Mouse (Mus musculus): Measurements from ENCODE around the gene Tctex1d1. TPM values are rescaled to one million over a fixed set of nuclear protein-coding genes. Genes with fewer than 3 reads are reported as not detected.

Tctex1d1 gene
- polyA plus RNA-seq (2015; fragmentation: Nextera tagmentation; extraction: Ambion mirVana), result 1.6 and 2.6 TPM in 2 replicates

DNA sequence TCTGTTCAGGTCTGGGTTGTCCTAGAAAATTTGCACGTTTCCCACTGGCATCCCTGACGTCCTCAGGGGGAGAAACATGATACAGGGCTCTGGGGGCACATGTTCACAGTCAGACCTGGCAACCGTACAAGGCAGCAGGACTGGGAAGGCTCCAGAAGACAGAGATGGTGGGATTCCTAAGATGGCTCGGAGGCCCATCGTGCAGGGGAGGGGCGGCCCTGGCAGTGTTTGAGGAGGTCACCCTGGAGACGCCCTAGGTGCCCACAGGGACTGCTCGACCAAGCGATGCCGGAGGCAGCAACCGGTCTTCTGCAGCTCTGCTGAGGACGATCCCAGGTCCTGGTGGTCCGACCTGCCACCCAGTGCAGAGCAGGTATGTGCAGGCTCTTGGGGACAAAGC lies at the start of gene Tctex1d1:
Gene Tctex1d1 (plus strand): TSS at position 167 of the 400 bp plus-strand sequence.
- H3K9me3 ChIP-seq, result no peaks in the 10 kb centered on the region
- H3K36me3 ChIP-seq, result no peaks in the 10 kb centered on the region
- peaks cover 10% of the 10 kb centered on the region for H3K4me1 ChIP-seq (replicated peaks)
- H3K27me3 ChIP-seq, result no peaks in the 10 kb centered on the region
- peak; percentile 74 for ATAC-seq (ENCODE audit: low FRiP score, low read depth)
- WGBS, result under 1% methylated on average over 13 of the region's 13 CpGs
- peak within 1 kb of the TSS; percentile 28 for H3K9ac ChIP-seq
- H3K4me3 ChIP-seq, result peak within 1 kb of the TSS; percentile 30
- peak within 1 kb of the TSS; percentile 72 for H3K4me2 ChIP-seq
- H3K27ac ChIP-seq (replicated peaks), result no peak within 1 kb of the TSS

DNA sequence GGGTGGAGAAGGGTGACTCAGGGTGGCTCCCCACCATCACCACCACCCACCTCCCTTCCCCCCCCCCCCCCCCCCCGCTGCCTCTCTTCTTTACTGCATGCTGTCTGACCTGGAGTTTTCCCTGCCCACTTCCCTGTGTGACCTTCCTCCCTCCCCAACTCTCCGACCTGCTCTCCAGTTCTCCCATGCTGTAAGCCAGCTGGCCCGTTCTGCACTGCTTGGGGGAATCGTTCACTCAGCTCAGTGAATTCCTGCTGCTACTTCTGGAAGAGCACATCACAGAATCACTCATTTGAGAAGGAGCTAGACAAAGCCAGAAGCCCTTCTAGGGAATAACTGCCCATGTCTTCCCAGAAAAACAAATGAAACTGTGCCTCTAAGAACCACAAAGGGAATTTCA lies 48.9 kb upstream of the Tctex1d1 start:
- WGBS, result 38% methylated on average over 3 of the region's 4 CpGs
- H3K36me3 ChIP-seq, result peaks cover 16% of the 10 kb centered on the region
- no peak for ATAC-seq (ENCODE audit: low FRiP score, low read depth)

GRCm38 (mm10) chr4:102930679-102931078 lies 47.7 kb upstream of the Tctex1d1 start:
- Histone ChIP-seq H3K27ac (replicated peaks) (no peak overlapping the region), H3K36me3 (peaks cover 24% of the 10 kb centered on the region), H3K9me3 (no peaks in the 10 kb centered on the region), H3K9ac (no peak overlapping the region), H3K4me3 (no peak overlapping the region), H3K4me1 (replicated peaks) (no peaks in the 10 kb centered on the region), H3K4me2 (no peak overlapping the region), H3K27me3 (no peaks in the 10 kb centered on the region)
- 87% methylated on average over 7 of the region's 7 CpGs for WGBS
- no peak for ATAC-seq (ENCODE audit: low FRiP score, low read depth)

More for the DNA sequence above, 48.9 kb upstream of the Tctex1d1 start:
- Histone ChIP-seq H3K27me3 (no peaks in the 10 kb centered on the region), H3K4me1 (replicated peaks) (no peaks in the 10 kb centered on the region), H3K27ac (replicated peaks) (no peak overlapping the region), H3K9me3 (no peaks in the 10 kb centered on the region), H3K4me3 (no peak overlapping the region), H3K4me2 (no peak overlapping the region), H3K9ac (no peak overlapping the region)

DNA sequence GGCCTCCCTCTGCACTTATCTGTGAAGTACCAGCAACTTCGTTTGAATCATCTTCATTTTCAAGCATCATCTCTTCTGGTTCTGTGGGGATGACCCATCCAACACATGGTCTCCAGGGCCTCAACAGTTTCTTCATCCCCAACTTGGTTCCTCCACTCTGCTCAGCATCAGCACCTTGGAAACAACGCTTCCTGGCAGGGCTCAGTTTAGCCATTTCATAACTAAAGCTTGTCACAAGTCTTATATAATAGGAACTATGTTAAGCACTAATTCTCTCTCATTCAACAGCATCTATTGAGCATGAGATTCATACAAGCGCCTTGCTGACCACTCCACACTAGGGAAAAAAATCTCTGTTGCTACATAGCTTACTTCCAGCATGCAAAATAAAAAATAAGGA lies 38.1 kb upstream of the Tctex1d1 start:
- ATAC-seq (ENCODE audit: low FRiP score, low read depth), result no peak
- Histone ChIP-seq H3K4me3 (no peak overlapping the region), H3K4me1 (replicated peaks) (no peaks in the 10 kb centered on the region), H3K9me3 (no peaks in the 10 kb centered on the region), H3K9ac (no peak overlapping the region), H3K27me3 (no peaks in the 10 kb centered on the region), H3K4me2 (no peak overlapping the region), H3K36me3 (peaks cover 22% of the 10 kb centered on the region), H3K27ac (replicated peaks) (no peak overlapping the region)
- 82% methylated on average over 3 of the region's 3 CpGs for WGBS

- no peak for ATAC-seq (ENCODE audit: low FRiP score, low read depth)
- H3K27me3 ChIP-seq, result no peaks in the 10 kb centered on the region
- 92% methylated on average over 4 of the region's 4 CpGs for WGBS
- peaks cover 19% of the 10 kb centered on the region for H3K36me3 ChIP-seq
- no peaks in the 10 kb centered on the region for H3K4me1 ChIP-seq (replicated peaks)
- no peak overlapping the region for H3K9ac ChIP-seq
- H3K4me3 ChIP-seq, result no peak overlapping the region
- no peak overlapping the region for H3K27ac ChIP-seq (replicated peaks)
- H3K4me2 ChIP-seq, result no peak overlapping the region
- H3K9me3 ChIP-seq, result no peaks in the 10 kb centered on the region
These were observed 37.7 kb upstream of the Tctex1d1 start for GRCm38 (mm10) chr4:102940738-102941137.

- WGBS, result 82% methylated on average over 6 of the region's 6 CpGs
These were observed 34.1 kb upstream of the Tctex1d1 start for GRCm38 (mm10) chr4:102944325-102944724.

DNA sequence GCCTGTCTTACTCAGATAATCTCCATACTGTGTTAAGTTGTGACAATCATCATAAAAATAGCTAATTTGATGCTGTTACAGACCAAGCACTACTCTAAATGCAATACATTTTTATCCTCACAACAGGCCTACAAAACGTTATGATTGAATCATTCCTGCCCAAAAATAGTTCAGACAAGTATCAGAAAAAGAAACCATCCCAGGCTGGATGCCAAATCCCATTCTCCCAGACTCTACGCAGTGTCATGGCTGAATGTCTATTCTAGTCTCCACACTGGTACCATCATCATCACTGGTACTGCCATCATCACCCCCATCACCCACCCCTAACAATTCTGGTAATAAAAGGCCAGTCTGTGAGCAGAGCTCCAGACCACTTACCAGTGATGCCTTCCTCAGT lies 25.9 kb upstream of the Tctex1d1 start:
- WGBS, result 81% methylated on average over 2 of the region's 2 CpGs
- Histone ChIP-seq H3K27me3 (no peaks in the 10 kb centered on the region), H3K4me1 (replicated peaks) (no peaks in the 10 kb centered on the region), H3K36me3 (no peaks in the 10 kb centered on the region), H3K4me2 (no peak overlapping the region), H3K9me3 (no peaks in the 10 kb centered on the region), H3K4me3 (no peak overlapping the region), H3K27ac (replicated peaks) (no peak overlapping the region), H3K9ac (no peak overlapping the region)
- no peak for ATAC-seq (ENCODE audit: low FRiP score, low read depth)

More at GRCm38 (mm10) chr4:102944325-102944724, 34.1 kb upstream of the Tctex1d1 start:
- no peak overlapping the region for H3K27ac ChIP-seq (replicated peaks)
- no peak overlapping the region for H3K9ac ChIP-seq
- ATAC-seq (ENCODE audit: low FRiP score, low read depth), result no peak
- H3K4me1 ChIP-seq (replicated peaks), result no peaks in the 10 kb centered on the region
- H3K36me3 ChIP-seq, result peaks cover 4% of the 10 kb centered on the region; the same call in 1 of the 2 replicates
- no peak overlapping the region for H3K4me3 ChIP-seq
- no peaks in the 10 kb centered on the region for H3K27me3 ChIP-seq
- H3K4me2 ChIP-seq, result no peak overlapping the region
- no peaks in the 10 kb centered on the region for H3K9me3 ChIP-seq

- Histone ChIP-seq H3K9me3 (no peaks in the 10 kb centered on the region), H3K4me2 (no peak overlapping the region)
- WGBS, result 77% methylated on average over 17 of the region's 17 CpGs
These were observed 23.0 kb upstream of the Tctex1d1 start for GRCm38 (mm10) chr4:102955294-102955956.

DNA sequence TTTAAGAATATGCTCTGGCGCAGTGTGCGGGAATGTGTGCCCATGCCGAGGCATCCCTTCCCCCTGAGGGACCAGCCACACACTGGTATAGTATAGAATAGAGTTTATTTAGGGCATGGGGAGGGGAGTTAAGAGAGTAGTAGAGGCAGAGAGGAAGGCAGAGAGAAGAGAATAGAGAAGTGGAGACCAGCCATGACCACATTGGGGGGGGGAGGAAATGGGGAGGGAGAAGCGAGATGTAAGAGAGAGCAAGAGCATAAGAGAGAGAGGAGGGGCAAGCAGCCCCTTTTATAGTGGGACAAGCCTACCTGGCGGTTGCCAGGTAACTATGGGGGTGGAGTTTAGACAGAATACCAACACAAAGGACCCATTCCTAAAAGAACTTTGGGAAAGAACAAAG lies 19.0 kb upstream of the Tctex1d1 start:
- no peak for ATAC-seq (ENCODE audit: low FRiP score, low read depth)
- Histone ChIP-seq H3K27ac (replicated peaks) (no peak overlapping the region), H3K9ac (no peak overlapping the region), H3K4me1 (replicated peaks) (no peaks in the 10 kb centered on the region), H3K27me3 (no peaks in the 10 kb centered on the region), H3K36me3 (peaks cover 18% of the 10 kb centered on the region; the same call in 1 of the 2 replicates), H3K9me3 (no peaks in the 10 kb centered on the region), H3K4me3 (no peak overlapping the region), H3K4me2 (no peak overlapping the region)
- 88% methylated on average over 5 of the region's 5 CpGs for WGBS

More at GRCm38 (mm10) chr4:102955294-102955956, 23.0 kb upstream of the Tctex1d1 start:
- Histone ChIP-seq H3K9ac (no peak overlapping the region), H3K4me1 (replicated peaks) (no peaks in the 10 kb centered on the region), H3K27me3 (no peaks in the 10 kb centered on the region), H3K36me3 (0 out of 2 replicates have a peak, but pooled peaks cover 3% of the 10 kb centered on the region), H3K4me3 (no peak overlapping the region), H3K27ac (replicated peaks) (no peak overlapping the region)
- ATAC-seq (ENCODE audit: low FRiP score, low read depth), result no peak

DNA sequence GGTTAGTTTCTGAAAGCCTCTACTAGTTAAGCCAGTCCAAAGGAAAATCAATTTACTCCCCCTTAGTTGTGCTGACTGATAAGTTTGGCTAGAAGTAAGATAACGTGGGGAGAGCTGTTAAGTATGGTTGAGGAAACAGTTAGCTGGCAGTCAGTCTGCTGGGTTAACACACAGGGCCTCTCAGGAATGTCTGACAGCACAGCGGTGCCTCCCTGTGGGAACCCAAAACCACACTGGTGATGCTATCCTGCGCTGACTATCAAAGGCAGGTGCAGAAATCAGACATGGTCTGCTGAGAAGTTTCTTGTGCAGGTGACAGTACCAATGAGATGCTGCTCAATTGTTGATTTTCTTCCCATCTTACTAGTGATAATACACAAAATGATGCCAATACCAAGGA lies 14.2 kb upstream of the Tctex1d1 start:
- H3K4me2 ChIP-seq, result no peak overlapping the region
- no peaks in the 10 kb centered on the region for H3K27me3 ChIP-seq
- H3K9ac ChIP-seq, result no peak overlapping the region
- H3K36me3 ChIP-seq, result peaks cover 30% of the 10 kb centered on the region
- no peaks in the 10 kb centered on the region for H3K4me1 ChIP-seq (replicated peaks)
- WGBS, result 75% methylated on average over 3 of the region's 3 CpGs
- H3K27ac ChIP-seq (replicated peaks), result no peak overlapping the region
- no peak overlapping the region for H3K4me3 ChIP-seq
- no peak for ATAC-seq (ENCODE audit: low FRiP score, low read depth)
- H3K9me3 ChIP-seq, result no peaks in the 10 kb centered on the region

- H3K9me3 ChIP-seq, result no peaks in the 10 kb centered on the region
- H3K4me1 ChIP-seq (replicated peaks), result no peaks in the 10 kb centered on the region
- H3K36me3 ChIP-seq, result peaks cover 16% of the 10 kb centered on the region
- no peak overlapping the region for H3K9ac ChIP-seq
- H3K4me3 ChIP-seq, result no peak overlapping the region
- no peak for ATAC-seq (ENCODE audit: low FRiP score, low read depth)
- no peaks in the 10 kb centered on the region for H3K27me3 ChIP-seq
- WGBS, result 88% methylated on average over 15 of the region's 15 CpGs
- H3K4me2 ChIP-seq, result no peak overlapping the region
- H3K27ac ChIP-seq (replicated peaks), result no peak overlapping the region
These were observed 10.6 kb upstream of the Tctex1d1 start for GRCm38 (mm10) chr4:102967811-102968210.

GRCm38 (mm10) chr4:102969599-102969998 lies 8.8 kb upstream of the Tctex1d1 start:
- 90% methylated on average over 5 of the region's 5 CpGs for WGBS
- Histone ChIP-seq H3K4me2 (no peak overlapping the region), H3K9ac (no peak overlapping the region), H3K27me3 (no peaks in the 10 kb centered on the region), H3K27ac (replicated peaks) (no peak overlapping the region), H3K4me1 (replicated peaks) (no peaks in the 10 kb centered on the region), H3K9me3 (no peaks in the 10 kb centered on the region), H3K4me3 (no peak overlapping the region), H3K36me3 (peaks cover 12% of the 10 kb centered on the region; the same call in 1 of the 2 replicates)
- no peak for ATAC-seq (ENCODE audit: low FRiP score, low read depth)

GRCm38 (mm10) chr4:102971159-102971558 lies 7.2 kb upstream of the Tctex1d1 start:
- no peak overlapping the region for H3K4me2 ChIP-seq
- WGBS, result 76% methylated on average over 5 of the region's 5 CpGs
- no peaks in the 10 kb centered on the region for H3K27me3 ChIP-seq
- no peak overlapping the region for H3K9ac ChIP-seq
- no peaks in the 10 kb centered on the region for H3K4me1 ChIP-seq (replicated peaks)
- H3K4me3 ChIP-seq, result no peak overlapping the region
- ATAC-seq (ENCODE audit: low FRiP score, low read depth), result no peak
- no peaks in the 10 kb centered on the region for H3K9me3 ChIP-seq
- no peak overlapping the region for H3K27ac ChIP-seq (replicated peaks)
- peaks cover 3% of the 10 kb centered on the region; the same call in 1 of the 2 replicates for H3K36me3 ChIP-seq
